Mouse (Mus musculus) layer of hippocampus, postnatal 25 days (tissue): Measurements from ENCODE around the gene Lpcat2b. TPM values are rescaled to one million over a fixed set of nuclear protein-coding genes. Genes with fewer than 3 reads are reported as not detected.

Experiments
- DNase-seq, 2 experiments: peaks; one replicate each; pipeline ENCODE4 v3.0.0; 2022; ENCODE audit warnings: mixed read lengths in 2 of 2, low spot score in 1 of 2; ENCODE audit errors: extremely low spot score in 1 of 2
- total RNA-seq, 2 experiments: library from RNA; stranded (reverse); gene quantifications; 2 replicates each; pipeline ENCODE4 v1.2.3; 2021

Gene Lpcat2b
- total RNA-seq, 2 experiments from 2014 or later, result 0.22 to 0.26 TPM

DNA sequence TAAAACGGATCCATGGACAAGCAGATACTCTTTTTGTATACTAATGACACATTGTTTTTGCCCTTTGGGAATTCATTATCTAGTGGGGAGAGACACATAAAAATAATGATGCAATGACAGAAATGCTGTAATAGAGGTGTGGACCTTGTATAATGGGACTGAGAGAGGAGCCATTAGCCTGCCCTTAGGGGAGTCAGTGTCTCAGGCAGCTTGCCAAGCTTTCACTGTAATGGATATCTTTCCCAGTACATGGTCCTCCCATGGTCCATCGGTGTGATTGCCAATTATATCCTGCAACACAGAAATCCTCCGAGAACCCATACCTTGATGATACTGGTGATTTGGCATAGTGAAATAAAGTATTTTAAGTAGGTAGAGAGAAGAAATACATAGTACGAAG, 12.9 kb downstream of the Lpcat2b start:
- DNase-seq, result no peak

DNA sequence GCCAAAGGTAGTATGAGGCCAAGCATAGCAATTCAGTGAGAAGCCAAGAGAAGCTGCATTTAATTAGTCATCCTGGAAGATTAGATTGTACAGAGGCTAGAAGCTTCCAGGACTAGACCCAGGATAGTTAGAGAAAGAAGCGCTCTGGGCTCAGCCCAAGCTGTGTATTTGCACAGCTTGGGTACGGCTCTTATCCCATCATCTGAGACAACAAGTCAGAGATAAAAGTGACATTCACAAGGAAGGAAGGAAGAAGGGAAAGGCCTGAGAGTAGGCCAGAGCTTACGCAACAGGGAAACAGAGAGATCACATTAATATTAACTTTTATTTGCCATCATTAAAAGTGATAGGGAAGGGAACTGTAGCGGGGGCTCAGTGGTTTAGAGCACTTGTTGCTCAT, 16.6 kb downstream of the Lpcat2b start:
- DNase-seq, result no peak

DNA sequence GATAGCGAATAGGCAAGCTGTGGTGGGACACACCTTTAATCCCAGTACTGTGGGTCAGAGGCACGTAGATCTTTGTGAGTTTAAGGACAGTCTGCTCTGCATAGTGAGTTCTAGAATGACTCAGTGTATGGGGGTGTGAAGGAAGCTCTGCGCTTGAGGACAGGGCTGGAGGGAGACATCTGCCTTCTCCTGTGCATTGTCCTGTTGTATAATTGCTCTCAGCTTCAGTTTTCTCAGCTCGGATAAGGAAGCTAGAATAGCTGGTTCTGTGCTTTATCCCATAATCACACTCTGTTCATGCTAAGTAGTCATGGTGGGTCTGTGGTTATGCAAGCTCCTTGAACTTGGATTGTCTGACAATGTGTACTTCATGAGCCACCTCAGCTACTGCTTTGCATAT, 17.4 kb downstream of the Lpcat2b start:
- DNase-seq, result no peak

DNA sequence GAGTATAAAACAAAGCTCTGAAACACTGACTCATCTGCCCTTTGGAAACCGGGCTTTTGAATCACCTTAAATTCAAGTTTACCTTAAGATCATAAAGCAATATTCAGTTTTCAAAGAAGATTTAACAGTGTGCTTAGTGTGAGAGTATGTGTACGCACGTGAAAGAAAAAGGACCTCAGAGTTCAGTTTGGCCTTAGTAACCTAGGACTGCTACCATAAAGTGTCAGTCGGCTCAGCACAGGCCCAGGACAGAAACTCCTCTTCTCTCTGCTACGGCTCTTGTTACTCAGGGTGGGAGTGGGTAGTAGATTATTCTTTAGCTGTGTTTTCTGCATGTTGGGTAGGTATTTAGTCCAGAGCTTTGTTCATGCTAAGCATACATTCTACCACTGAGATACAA, 18.3 kb downstream of the Lpcat2b start:
- DNase-seq, result no peak

DNA sequence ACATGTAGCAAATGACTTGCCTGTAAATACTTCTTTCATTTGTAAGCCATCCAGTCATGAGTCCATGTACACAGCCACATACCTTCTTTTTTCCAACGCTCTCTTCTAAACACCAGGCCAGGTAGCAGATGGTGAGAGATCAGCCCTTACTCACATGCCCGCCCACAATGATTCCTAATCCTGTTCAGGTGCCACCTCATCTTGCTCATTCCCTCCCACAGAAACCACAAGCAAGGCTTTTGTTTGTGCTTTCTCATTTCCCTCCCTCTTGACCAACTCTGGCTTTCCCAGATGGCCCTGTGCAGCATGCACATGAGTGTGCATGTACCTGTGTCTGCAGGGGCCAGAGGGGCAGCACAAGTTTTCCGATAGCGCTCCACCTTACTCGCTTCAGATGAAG, 18.9 kb downstream of the Lpcat2b start:
- no peak for DNase-seq

DNA sequence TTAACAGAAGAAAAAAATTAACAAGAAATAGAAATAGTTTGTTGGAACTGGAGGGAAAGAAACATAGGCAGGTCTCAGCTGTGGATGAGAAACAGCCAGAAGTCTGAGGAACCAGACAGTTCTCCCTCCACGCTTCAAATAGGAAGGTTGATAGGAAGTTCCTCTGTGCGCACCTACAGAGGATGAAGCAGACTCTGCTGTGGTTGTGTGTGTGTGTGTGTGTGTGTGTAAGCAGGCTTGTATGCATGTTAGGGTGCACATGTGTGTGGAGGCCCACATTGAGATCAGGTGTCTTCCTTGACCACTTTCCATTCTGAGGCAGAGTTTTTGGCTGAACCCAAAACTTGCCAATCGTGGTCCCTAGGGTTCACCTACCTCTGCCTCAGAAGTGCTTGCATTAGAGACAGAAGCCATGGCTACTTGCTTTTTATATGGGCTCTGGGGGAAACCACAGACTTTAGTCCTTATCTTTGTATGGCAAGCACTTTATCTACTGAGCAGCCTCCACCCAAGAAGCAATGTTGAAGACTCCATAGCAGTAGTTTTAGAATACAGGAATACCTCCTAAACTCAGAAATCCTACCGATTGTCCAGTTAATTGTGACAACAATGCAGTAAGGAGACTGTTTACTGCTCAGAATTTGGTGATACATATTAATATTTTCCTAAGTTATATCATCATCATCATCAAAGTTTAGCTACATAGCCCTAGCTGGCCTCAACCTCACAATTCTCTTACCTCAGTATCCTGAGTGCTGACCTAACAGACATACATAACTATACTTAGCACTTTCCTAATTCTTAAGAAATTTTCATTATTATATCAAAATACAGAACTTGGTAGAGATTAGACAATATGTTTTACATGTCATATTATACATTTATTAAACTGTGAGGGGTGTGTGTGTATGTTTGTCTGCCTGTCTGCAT, 31.1 kb downstream of the Lpcat2b start:
- DNase-seq, result no peak

DNA sequence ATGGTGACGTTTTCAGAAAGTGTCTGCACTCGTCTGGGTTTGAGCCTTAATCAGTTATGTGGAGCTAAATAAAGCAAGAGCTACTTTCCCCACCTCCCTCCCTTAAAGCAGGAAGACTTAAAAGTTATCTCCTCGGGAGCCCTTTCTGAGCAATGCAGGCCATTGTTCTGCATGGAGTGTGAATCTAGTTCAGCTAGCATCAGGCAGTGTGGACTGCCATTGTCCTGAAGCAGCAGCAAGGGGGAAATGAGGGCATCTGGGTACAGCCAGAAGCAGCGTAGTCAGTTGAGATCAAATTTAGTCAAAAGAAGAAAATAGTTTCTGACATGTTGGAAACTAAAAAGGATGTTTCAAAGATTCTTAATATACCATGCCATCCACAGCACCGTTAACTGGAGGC, 35.2 kb downstream of the Lpcat2b start:
- no peak for DNase-seq

DNA sequence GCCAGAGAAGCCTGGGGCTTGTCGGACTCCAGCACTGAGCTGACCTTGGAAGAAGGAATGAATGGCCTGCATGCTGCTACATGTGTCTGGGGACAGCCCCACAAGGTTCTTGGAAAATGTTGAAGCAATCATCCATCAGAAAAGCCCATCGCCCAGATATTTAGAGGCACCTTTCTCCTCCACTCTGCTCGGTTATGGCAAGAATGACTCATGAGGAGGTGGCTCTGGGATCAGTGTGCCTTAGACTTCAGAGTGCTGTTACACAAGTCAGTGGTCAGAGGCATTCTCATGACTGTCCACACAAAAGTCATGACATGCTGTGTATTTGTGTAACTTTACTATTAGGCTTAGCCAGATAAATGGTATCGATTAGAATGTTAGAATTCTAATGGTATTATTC, 35.7 kb downstream of the Lpcat2b start:
- DNase-seq, result no peak

DNA sequence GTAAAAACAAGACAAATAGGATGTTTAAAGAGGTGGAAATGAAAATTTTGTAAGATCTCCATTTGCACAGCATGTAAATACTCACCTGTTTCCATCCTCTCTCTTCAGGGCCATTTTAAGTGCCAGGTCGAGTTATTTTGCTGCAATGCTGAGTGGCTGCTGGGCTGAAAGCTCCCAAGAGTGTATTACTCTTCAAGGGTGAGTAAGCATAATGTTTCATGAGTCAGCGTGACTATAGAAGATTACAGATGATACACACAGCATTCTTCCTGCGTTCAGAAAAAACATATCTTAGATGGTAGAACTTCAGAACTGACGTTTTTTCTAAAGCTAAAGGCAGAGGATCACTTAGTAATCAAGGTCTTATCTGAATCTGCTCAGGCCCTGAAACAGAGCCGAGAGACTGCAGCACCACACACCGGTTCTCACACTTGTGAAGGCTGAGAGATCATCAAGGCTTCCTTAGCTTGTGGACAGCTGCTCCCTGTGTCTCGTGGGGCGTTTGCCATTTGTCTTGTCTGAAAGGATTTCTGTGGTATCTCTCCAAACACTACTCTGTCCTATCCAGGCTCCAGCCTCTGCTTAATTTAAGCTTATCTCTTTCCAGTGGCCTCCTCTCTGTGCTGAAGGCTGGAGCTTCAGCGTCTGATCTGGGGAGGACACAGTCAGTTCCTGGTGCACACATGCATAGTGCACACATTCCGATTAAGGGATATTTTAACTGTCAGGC, 39.4 kb downstream of the Lpcat2b start:
- DNase-seq, result no peak

DNA sequence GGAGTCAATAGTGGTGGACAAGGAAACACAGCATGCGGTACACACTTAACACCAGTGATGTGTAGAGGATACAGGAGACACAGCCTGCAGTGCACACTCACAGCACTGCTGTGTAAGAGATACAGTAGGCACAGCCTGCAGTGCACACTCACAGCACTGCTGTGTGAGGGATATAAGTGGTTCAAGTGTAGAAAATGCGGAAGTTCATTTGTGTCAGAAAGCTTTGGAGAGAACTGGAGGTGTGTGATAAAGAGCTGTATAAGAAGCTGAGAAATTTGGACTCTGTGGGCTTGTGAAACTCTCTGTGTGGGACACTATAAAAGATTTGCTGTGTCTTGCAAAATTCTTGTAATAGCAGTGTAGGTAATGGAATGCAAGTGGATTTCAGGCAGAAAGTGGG, 48.8 kb downstream of the Lpcat2b start:
- no peak for DNase-seq

Other genes with a start within 250 kb of the Lpcat2b start
- gene Tgfbr3, start 141.9 kb upstream of the Lpcat2b start, total RNA-seq, result 10 to 100 TPM; 13.3 to 16.3 TPM
- gene Brdt, start 100.4 kb upstream of the Lpcat2b start, total RNA-seq, result 10 to 100 TPM; 13.8 to 15.9 TPM
- 10 to 100 TPM; 50.8 to 57.2 TPM for gene Ephx4, start 28.8 kb upstream of the Lpcat2b start, total RNA-seq
- gene Btbd8, start 6.4 kb downstream of the Lpcat2b start, total RNA-seq, result 100 to 1,000 TPM; 106 to 107 TPM
- under 1 TPM; 0.27 to 0.49 TPM for gene Gm42669, start 76.1 kb downstream of the Lpcat2b start, total RNA-seq
- gene 1700028K03Rik, start 103.2 kb downstream of the Lpcat2b start, total RNA-seq, result under 1 TPM; 0.57 to 0.75 TPM
- 10 to 100 TPM; 21.5 to 22.5 TPM for gene Rpap2, start 165.8 kb downstream of the Lpcat2b start, total RNA-seq
- 10 to 100 TPM; 13.8 to 17.4 TPM for gene Glmn, start 166.3 kb downstream of the Lpcat2b start, total RNA-seq